Mouse (Mus musculus): Measurements from ENCODE around the gene Pou1f1.
A peak's percentile ranks its signal among the peaks of the same experiment; 100 is the strongest.

The Pou1f1 gene

DNA sequence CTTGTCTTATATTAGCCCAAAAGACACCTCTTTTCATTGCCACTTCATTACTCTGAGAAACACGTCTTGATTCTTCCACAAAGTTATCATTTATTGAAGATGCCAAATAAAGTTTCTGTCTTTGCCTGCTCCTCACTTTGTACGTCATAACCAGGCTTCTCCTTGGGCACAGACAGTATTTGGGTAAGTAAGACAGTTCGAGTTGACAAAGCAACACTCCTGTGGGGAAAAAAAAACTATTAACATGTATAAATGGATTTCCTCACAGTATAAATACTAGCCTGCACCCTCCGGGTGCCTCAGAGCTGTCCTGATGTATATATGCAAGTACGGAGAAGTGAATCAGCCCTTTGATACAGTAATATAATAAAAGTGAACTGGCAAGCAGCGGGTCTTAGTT, at the start of gene Pou1f1:
Gene Pou1f1, plus strand, starts transcription at position 301 of the 400 bp plus-strand sequence.
- DNase-seq (ENCODE audit: low read depth, low spot score), result no peak
- Histone ChIP-seq H3K36me3 (ENCODE audit: control insufficient read depth, insufficient read depth, low read length, poor library complexity, severe bottlenecking) (no peaks in the 10 kb centered on the region), H3K27me3 (ENCODE audit: control insufficient read depth, insufficient read depth, low read length, poor library complexity, severe bottlenecking) (no peaks in the 10 kb centered on the region)

DNA sequence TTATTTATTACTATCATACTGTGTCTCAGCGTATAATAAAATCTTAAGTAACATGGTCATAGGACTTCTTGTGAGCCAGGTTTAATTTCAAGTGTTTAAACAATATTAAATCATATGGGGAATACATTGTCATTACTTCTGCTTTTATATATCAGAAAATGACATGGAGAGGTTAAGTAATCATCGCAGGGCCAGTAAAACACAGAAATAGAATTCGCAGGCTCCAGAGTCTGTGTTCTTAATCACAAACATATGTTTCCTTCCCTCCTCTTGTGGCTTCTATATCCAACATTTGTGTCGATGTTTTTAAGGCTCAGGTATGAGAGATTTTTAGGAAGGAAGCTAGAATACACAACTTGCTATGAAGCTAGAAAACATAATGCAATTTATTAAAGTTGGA, 49.7 kb upstream of the Pou1f1 start:
- no peak for DNase-seq (ENCODE audit: low read depth, low spot score)

DNA sequence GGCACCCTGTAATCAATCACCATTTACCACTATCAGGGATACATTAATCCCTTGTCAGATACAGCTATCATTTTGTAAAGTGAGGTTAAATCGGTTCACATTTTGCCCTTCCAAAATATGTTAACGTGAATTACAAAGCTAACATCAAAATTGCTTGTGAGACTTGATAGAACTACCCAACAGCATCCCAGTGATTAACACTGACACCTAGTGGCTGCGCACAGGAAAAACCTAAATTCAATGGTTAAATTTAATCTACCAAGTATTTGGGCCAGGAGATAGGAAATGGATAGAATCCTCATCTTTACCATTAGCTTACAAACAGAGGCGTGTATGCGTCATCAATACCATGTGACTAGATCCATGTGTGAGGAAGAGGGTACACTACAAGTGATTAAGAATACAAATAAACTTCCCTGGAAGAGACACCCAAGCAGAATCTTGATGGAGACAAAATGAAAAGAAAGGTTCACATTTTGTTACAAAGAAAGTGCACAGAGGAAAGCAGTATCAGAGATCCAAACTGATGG, 47.8 kb upstream of the Pou1f1 start:
- peak; percentile 61 for DNase-seq (ENCODE audit: low read depth, low spot score)
- H3K36me3 ChIP-seq (ENCODE audit: control insufficient read depth, insufficient read depth, low read length, poor library complexity, severe bottlenecking), result no peaks in the 10 kb centered on the region

More for the DNA sequence above, 49.7 kb upstream of the Pou1f1 start:
- Histone ChIP-seq H3K27me3 (ENCODE audit: control insufficient read depth, insufficient read depth, low read length, poor library complexity, severe bottlenecking) (no peaks in the 10 kb centered on the region; the same call in 1 of the 2 replicates), H3K36me3 (ENCODE audit: control insufficient read depth, insufficient read depth, low read length, poor library complexity, severe bottlenecking) (no peaks in the 10 kb centered on the region)

DNA sequence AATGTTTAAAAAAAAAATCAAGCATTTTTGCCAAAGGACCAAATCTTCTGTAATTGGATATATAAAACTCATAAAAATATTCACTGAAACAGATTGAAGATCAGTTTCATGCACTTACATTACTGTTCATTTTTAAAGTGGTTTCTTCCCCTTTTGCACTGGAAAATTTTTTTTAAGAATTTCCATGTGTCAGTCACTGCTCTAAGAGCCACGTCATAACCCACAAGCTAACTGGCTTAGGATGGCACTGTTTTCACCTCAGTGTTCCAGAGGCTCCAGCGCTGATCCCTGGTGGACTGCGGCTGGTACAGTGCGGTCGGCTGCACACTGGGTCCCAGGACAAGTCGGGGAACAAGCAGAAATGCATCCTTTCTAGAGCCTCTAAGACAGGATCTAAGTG, 34.6 kb upstream of the Pou1f1 start:
- no peak for DNase-seq (ENCODE audit: low read depth, low spot score)
- H3K27me3 ChIP-seq (ENCODE audit: control insufficient read depth, insufficient read depth, low read length, poor library complexity, severe bottlenecking), result no peaks in the 10 kb centered on the region
- H3K36me3 ChIP-seq (ENCODE audit: control insufficient read depth, insufficient read depth, low read length, poor library complexity, severe bottlenecking), result no peaks in the 10 kb centered on the region

More for the DNA sequence above, 47.8 kb upstream of the Pou1f1 start:
- H3K27me3 ChIP-seq (ENCODE audit: control insufficient read depth, insufficient read depth, low read length, poor library complexity, severe bottlenecking), result no peaks in the 10 kb centered on the region; the same call in 1 of the 2 replicates

DNA sequence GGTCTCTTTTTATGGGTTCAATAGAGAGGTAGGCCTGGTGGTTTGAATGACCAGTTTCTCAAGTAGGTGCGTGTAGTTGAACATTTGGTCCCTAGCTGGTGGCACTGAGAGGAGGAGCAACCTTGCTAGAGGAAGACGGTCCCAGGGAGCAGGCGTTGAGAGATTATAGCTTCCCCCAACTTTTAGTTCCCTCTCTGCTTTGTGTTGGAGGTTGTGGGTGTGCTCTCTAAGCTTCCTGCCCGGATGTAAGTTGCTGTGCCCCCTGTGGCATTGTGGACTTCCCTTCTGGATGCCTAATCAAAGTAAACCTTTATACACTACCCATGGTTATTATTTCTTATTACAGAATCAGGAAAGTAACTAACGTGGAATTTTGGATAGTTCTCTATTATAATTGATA, 24.3 kb upstream of the Pou1f1 start:
- DNase-seq (ENCODE audit: low read depth, low spot score), result no peak
- no peaks in the 10 kb centered on the region for H3K27me3 ChIP-seq (ENCODE audit: control insufficient read depth, insufficient read depth, low read length, poor library complexity, severe bottlenecking)
- no peaks in the 10 kb centered on the region for H3K36me3 ChIP-seq (ENCODE audit: control insufficient read depth, insufficient read depth, low read length, poor library complexity, severe bottlenecking)

DNA sequence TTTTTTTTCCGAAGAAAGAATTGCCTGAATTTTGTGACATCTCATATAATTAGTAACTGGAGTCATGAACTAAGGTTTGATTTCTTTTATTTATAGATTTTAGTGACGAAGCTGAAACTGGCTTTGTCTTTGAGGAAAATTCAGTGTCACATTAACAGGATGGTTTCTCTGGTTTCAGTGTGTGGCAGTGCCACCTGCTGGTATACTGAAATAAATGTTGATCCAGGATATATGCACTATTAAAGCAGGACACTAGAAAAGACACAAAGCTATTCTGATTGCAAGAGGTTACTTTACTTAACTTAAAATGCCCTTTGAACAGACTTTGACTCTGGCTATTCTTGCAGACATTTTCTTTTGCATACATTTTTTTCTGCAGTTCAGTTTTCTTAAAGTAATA, 23.3 kb upstream of the Pou1f1 start:
- DNase-seq (ENCODE audit: low read depth, low spot score), result peak; percentile 55
- no peaks in the 10 kb centered on the region for H3K27me3 ChIP-seq (ENCODE audit: control insufficient read depth, insufficient read depth, low read length, poor library complexity, severe bottlenecking)
- H3K36me3 ChIP-seq (ENCODE audit: control insufficient read depth, insufficient read depth, low read length, poor library complexity, severe bottlenecking), result no peaks in the 10 kb centered on the region

DNA sequence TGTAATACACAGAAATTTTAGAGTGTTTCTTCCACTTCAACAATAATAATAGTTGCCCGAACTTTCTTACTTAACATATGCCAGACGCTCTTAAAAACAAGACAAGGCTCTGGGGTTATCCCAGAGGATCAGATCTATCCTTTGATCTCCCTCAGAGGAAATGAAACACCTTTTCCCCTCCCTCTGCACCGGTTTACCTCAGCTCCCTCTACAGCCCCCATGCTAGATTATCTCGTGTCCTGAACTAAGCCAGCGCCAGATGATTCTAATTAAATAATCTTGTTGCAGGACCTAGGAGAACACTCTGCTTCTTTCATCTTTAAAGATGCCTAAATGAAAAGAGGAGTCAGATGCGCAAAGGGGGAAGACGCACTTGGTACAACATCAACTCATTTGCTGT, 6.1 kb upstream of the Pou1f1 start:
- Histone ChIP-seq H3K36me3 (ENCODE audit: control insufficient read depth, insufficient read depth, low read length, poor library complexity, severe bottlenecking) (no peaks in the 10 kb centered on the region), H3K27me3 (ENCODE audit: control insufficient read depth, insufficient read depth, low read length, poor library complexity, severe bottlenecking) (no peaks in the 10 kb centered on the region; the same call in 1 of the 2 replicates)
- DNase-seq (ENCODE audit: low read depth, low spot score), result no peak

DNA sequence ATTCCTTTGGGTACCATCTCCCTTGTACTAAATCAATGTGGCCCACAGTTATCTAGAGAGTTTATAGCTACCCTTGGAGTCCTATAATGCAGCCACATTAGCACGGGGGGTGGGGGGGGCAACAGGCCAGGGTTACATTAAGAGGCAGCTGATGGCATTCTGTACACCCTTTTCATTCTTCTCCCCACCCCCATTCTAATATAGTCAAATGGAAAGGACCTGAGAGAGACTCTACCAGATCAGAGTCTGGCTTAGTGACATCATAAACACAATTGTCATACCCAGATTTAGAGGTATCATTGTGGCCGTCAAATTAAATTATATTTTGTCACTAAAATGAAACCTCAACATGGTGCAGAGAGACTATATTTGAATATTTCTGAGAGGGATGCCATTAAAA, 5.7 kb downstream of the Pou1f1 start:
- H3K27me3 ChIP-seq (ENCODE audit: control insufficient read depth, insufficient read depth, low read length, poor library complexity, severe bottlenecking), result no peaks in the 10 kb centered on the region
- DNase-seq (ENCODE audit: low read depth, low spot score), result no peak
- no peaks in the 10 kb centered on the region for H3K36me3 ChIP-seq (ENCODE audit: control insufficient read depth, insufficient read depth, low read length, poor library complexity, severe bottlenecking)

DNA sequence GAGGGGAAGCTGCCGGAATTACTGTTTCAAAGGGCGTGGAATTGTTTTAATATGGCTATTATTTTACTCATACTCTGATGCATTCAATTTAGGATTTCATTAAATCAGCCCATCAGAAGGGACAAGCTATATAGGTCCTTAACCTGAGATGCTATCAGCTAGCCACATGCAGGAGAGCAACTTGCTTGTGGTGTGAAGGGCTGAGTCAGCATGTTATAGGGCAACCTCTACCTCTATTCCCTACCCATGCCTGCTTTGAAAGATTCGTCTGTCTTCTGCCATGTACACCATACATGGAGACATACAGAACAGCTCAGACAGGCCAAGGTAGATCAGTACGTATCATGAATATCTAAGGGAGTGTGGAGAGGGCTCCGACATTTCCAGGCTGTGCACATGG, 6.4 kb downstream of the Pou1f1 start:
- Histone ChIP-seq H3K36me3 (ENCODE audit: control insufficient read depth, insufficient read depth, low read length, poor library complexity, severe bottlenecking) (no peaks in the 10 kb centered on the region), H3K27me3 (ENCODE audit: control insufficient read depth, insufficient read depth, low read length, poor library complexity, severe bottlenecking) (no peaks in the 10 kb centered on the region)
- no peak for DNase-seq (ENCODE audit: low read depth, low spot score)

DNA sequence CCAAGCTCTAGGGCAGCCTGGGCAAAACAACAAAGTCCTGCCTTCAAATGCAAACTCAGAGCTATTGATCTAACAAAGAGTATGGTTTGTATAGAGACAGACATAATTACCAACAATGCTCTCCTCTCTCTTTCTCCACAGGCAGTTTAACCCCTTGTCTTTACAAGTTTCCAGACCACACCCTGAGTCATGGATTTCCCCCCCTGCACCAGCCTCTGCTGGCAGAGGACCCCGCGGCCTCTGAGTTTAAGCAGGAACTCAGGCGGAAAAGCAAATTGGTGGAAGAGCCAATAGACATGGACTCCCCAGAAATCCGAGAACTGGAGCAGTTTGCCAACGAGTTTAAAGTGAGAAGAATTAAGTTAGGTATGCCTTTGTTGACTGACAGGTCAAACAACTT, 9.3 kb downstream of the Pou1f1 start:
- Histone ChIP-seq H3K27me3 (ENCODE audit: control insufficient read depth, insufficient read depth, low read length, poor library complexity, severe bottlenecking) (no peaks in the 10 kb centered on the region), H3K36me3 (ENCODE audit: control insufficient read depth, insufficient read depth, low read length, poor library complexity, severe bottlenecking) (no peaks in the 10 kb centered on the region)
- no peak for DNase-seq (ENCODE audit: low read depth, low spot score)

DNA sequence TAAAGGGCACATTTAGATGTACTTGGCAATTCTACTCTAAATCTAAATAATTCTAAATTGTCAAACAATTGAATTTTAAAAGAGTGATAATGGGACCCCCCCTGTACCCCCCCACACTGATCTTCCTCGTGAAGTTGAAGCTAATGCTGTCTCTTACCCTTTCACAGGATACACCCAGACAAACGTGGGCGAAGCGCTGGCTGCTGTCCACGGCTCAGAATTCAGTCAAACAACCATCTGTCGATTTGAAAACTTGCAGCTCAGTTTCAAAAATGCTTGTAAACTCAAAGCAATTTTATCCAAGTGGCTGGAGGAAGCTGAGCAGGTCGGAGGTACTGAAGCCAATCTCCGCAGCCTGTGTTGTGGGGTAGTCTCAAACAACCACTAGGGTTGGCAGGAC, 11.4 kb downstream of the Pou1f1 start:
- DNase-seq (ENCODE audit: low read depth, low spot score), result no peak
- Histone ChIP-seq H3K36me3 (ENCODE audit: control insufficient read depth, insufficient read depth, low read length, poor library complexity, severe bottlenecking) (no peaks in the 10 kb centered on the region), H3K27me3 (ENCODE audit: control insufficient read depth, insufficient read depth, low read length, poor library complexity, severe bottlenecking) (no peaks in the 10 kb centered on the region)

DNA sequence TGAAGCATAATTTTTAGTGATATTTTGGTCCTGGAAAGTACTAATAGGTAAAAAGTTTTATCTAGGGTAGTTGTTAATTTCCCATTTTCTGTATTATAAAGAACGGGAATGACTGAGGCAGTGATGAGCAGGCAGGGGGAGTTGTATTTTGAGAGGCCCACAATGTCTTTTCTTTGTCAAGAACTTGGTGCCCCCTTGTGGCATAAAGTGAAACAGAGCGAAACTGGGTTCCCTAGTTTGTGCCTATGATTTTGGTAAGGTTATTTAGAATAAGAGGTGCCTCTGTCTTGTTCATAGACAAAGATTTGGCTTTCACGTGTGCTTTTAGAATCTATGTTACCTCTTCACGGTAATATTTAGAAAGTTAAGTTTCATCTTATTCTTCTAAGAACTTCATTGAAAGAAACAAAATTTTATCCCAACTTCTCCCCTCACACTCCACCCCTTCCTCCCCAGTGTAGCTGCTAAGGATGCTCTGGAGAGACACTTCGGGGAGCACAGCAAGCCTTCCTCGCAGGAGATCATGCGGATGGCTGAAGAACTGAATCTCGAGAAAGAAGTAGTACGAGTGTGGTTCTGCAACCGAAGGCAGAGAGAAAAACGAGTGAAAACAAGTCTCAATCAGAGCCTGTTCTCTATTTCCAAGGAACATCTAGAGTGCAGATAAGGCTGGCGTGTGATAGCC, 13.1 kb downstream of the Pou1f1 start:
- peak; percentile 57 for DNase-seq (ENCODE audit: low read depth, low spot score)
- Histone ChIP-seq H3K27me3 (ENCODE audit: control insufficient read depth, insufficient read depth, low read length, poor library complexity, severe bottlenecking) (no peaks in the 10 kb centered on the region), H3K36me3 (ENCODE audit: control insufficient read depth, insufficient read depth, low read length, poor library complexity, severe bottlenecking) (peaks cover 3% of the 10 kb centered on the region; the same call in 1 of the 2 replicates)

DNA sequence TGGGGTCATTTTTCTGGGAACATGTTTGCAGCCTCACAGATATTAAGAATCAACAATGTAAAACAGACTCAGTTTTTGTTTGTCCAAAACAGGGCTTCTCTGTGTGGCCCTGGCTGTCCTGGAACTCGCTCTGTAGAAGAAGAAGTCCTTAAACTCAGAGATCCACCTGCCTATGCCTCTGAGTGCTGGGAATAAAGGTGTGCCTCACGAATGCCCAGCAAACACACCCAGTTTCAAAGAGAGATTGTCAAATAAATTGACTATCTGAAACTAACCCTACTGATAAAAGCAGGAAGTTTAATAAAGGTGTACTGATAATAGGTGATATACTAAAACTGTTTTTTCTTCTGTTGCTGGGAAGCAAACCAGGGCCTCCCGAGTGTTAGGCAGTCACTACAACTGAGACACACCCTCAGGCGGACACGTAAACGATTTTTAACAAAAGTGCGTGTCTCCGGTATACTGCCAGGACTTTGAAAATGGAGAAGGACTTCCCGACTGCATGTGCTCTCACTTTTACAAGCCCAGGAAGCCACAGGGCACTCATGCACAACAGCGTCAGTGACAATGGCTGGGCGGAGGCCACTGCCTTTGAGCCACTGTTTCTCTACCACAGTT, 23.5 kb downstream of the Pou1f1 start:
- Histone ChIP-seq H3K27me3 (ENCODE audit: control insufficient read depth, insufficient read depth, low read length, poor library complexity, severe bottlenecking) (no peaks in the 10 kb centered on the region), H3K36me3 (ENCODE audit: control insufficient read depth, insufficient read depth, low read length, poor library complexity, severe bottlenecking) (peaks cover 9% of the 10 kb centered on the region)
- DNase-seq (ENCODE audit: low read depth, low spot score), result no peak

DNA sequence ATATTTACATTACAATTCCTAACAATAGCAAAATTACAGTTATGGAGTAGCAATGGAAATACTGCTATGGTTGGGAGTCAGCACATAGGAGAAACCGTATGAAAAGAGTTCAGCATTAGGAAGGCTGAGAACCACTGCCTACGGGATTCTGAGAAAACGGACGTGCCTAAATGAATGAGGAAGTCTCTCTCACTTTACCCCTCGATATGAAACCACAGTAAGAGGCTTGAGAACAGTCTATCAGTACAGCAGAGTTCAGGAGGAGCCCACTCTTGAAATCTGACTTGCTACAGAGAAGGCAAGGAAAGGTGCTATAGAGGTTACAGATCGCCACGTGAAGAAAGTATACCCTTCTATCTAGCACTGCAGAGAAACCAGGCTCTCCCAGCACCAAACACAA, 28.6 kb downstream of the Pou1f1 start:
- DNase-seq (ENCODE audit: low read depth, low spot score), result peak; percentile 10
- H3K36me3 ChIP-seq (ENCODE audit: control insufficient read depth, insufficient read depth, low read length, poor library complexity, severe bottlenecking), result peaks cover 11% of the 10 kb centered on the region
- H3K27me3 ChIP-seq (ENCODE audit: control insufficient read depth, insufficient read depth, low read length, poor library complexity, severe bottlenecking), result no peaks in the 10 kb centered on the region

DNA sequence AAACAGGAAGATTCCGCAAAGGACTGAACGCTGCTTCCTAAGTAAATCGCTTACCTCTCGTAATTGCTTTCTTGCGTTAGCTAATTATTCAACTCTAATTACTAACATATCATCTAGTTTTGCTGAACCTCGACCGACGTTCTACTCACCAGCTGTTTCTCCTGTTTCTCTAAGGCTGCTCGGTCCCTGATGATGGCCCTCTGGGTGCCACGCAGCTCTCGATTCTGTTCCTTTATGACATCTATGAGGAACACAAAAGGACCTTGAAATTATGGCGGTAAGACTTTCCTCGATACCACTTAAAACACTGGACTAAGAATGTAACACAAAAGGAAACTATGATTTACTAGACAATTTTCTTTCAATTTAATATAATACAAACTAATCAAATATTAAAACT, 30.5 kb downstream of the Pou1f1 start:
- no peaks in the 10 kb centered on the region for H3K27me3 ChIP-seq (ENCODE audit: control insufficient read depth, insufficient read depth, low read length, poor library complexity, severe bottlenecking)
- H3K36me3 ChIP-seq (ENCODE audit: control insufficient read depth, insufficient read depth, low read length, poor library complexity, severe bottlenecking), result peaks cover 3% of the 10 kb centered on the region; the same call in 1 of the 2 replicates
- DNase-seq (ENCODE audit: low read depth, low spot score), result no peak

Measured in splenic B cell, adult 2 months (primary cell).